Mouse (Mus musculus) heart, embryonic 11.5 days (tissue): ENCODE measurements at regions not wholly inside any gene's neighbourhood (a gene's known extent, or its start where the extent isn't known, plus 50 kb on each side); places are given as distances from the start of the nearest gene placed in this dataset.

Experiments
- ATAC-seq: fragments of 200-750 bp; cut with Nextera tagmentation; replicated peaks from 2 replicates; pipeline ENCODE4 v1.8.0; 2017; ENCODE audit warnings: moderate library complexity; ENCODE audit not compliant: insufficient number of reproducible peaks, low FRiP score, low TSS enrichment
- H3K27ac ChIP-seq: fragments of 300-500 bp; sonication (generic); 2 replicates; pipeline ENCODE4 v1.5.1; 2014; ENCODE audit warnings: mild to moderate bottlenecking, low read depth, low read length
- H3K27me3 ChIP-seq: fragments of 300-500 bp; sonication (generic); 2 replicates; pipeline ENCODE4 v1.6.1; 2014; ENCODE audit warnings: mild to moderate bottlenecking, low read length, mixed read lengths; ENCODE audit not compliant: control insufficient read depth, insufficient read depth
- H3K36me3 ChIP-seq: fragments of 300-500 bp; sonication (generic); 2 replicates; pipeline ENCODE4 v1.6.1; 2014; ENCODE audit warnings: mild to moderate bottlenecking, low read length, moderate library complexity, mixed read lengths; ENCODE audit not compliant: control insufficient read depth, insufficient read depth
- H3K4me1 ChIP-seq: fragments of 300-500 bp; sonication (generic); 2 replicates; pipeline ENCODE4 v1.6.1; 2014; ENCODE audit warnings: low read length; ENCODE audit not compliant: control insufficient read depth, insufficient read depth
- H3K4me2 ChIP-seq: fragments of 300-500 bp; sonication (generic); 2 replicates; pipeline ENCODE4 v1.6.1; 2014; ENCODE audit warnings: mild to moderate bottlenecking, moderate library complexity
- H3K4me3 ChIP-seq: fragments of 300-500 bp; sonication (generic); 2 replicates; pipeline ENCODE4 v1.5.1; 2014; ENCODE audit warnings: low read depth, low read length
- H3K9ac ChIP-seq: fragments of 300-500 bp; sonication (generic); 2 replicates; pipeline ENCODE4 v1.6.1; 2014; ENCODE audit warnings: mild to moderate bottlenecking, low read depth, low read length, moderate library complexity
- H3K9me3 ChIP-seq: fragments of 300-500 bp; sonication (generic); replicated peaks from 2 replicates; pipeline ENCODE4 v1.6.1; 2016; ENCODE audit warnings: low read length; ENCODE audit not compliant: control insufficient read depth
- WGBS: fragments of 180-500 bp; shearing (Covaris S2); extraction: QIAGEN DNeasy Blood & Tissue Kit; methylation state at CpG from one replicate; pipeline ENCODE4 v1.1.7; 2014; ENCODE audit not compliant: insufficient replicate concordance; 5-methylcytosine and 5-hydroxymethylcytosine counted together

- Histone ChIP-seq H3K9me3 (no peaks in the 10 kb centered on the region), H3K4me2 (no peak overlapping the region), H3K27me3 (no peaks in the 10 kb centered on the region), H3K36me3 (no peaks in the 10 kb centered on the region), H3K4me3 (no peak overlapping the region), H3K9ac (no peak overlapping the region), H3K27ac (no peak overlapping the region), H3K4me1 (no peaks in the 10 kb centered on the region)
- WGBS = 62% methylated on average over 3 of the region's 3 CpGs
- no peak for ATAC-seq
These were observed 686.0 kb downstream of the Nedd1 start for GRCm38 (mm10) chr10:92036176-92036575.

GRCm38 (mm10) chr10:92030221-92030620, 692.0 kb downstream of the Nedd1 start:
- Histone ChIP-seq H3K27ac (no peak overlapping the region), H3K4me3 (no peak overlapping the region), H3K27me3 (no peaks in the 10 kb centered on the region), H3K9ac (no peak overlapping the region), H3K9me3 (no peaks in the 10 kb centered on the region), H3K36me3 (no peaks in the 10 kb centered on the region), H3K4me1 (no peaks in the 10 kb centered on the region), H3K4me2 (no peak overlapping the region)
- WGBS = 77% methylated on average over 4 of the region's 4 CpGs
- no peak for ATAC-seq

GRCm38 (mm10) chr10:92024203-92024602, 698.0 kb downstream of the Nedd1 start:
- no peak for ATAC-seq
- H3K9ac ChIP-seq = no peak overlapping the region
- WGBS = 61% methylated on average over 1 of the region's 1 CpGs
- H3K4me2 ChIP-seq = no peak overlapping the region
- H3K27ac ChIP-seq = no peak overlapping the region
- H3K4me1 ChIP-seq = no peaks in the 10 kb centered on the region
- no peaks in the 10 kb centered on the region for H3K9me3 ChIP-seq
- H3K27me3 ChIP-seq = no peaks in the 10 kb centered on the region
- H3K36me3 ChIP-seq = no peaks in the 10 kb centered on the region
- no peak overlapping the region for H3K4me3 ChIP-seq

DNA sequence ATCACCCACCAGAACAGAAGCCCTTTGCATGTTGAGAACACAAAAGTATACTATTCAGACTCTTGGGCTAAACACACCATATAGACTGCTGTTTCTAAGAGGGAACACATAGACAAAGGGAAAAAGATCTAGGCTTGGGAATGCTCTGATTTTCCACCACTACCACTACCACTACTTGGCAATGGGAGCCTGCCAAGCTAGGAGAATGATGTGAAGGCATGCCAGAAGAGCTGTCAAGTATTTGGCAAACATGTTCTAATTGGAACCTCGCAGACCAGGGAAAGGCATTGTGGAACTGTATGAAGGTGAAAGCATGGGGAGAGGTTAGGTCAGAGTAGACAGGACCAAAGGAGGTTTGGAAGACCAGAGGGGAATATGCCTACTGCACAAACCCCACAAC, 701.2 kb downstream of the Nedd1 start:
- H3K27ac ChIP-seq = no peak overlapping the region
- H3K9me3 ChIP-seq = no peaks in the 10 kb centered on the region
- no peaks in the 10 kb centered on the region for H3K27me3 ChIP-seq
- 86% methylated on average over 1 of the region's 1 CpGs for WGBS
- H3K36me3 ChIP-seq = no peaks in the 10 kb centered on the region
- H3K4me2 ChIP-seq = no peak overlapping the region
- no peak overlapping the region for H3K4me3 ChIP-seq
- ATAC-seq = no peak
- no peak overlapping the region for H3K9ac ChIP-seq
- H3K4me1 ChIP-seq = no peaks in the 10 kb centered on the region

GRCm38 (mm10) chr10:92009551-92009950, 712.7 kb downstream of the Nedd1 start:
- H3K36me3 ChIP-seq = no peaks in the 10 kb centered on the region
- 55% methylated on average over 10 of the region's 10 CpGs for WGBS
- no peak overlapping the region for H3K27ac ChIP-seq
- no peak overlapping the region for H3K4me2 ChIP-seq
- no peak overlapping the region for H3K9ac ChIP-seq
- H3K9me3 ChIP-seq = no peaks in the 10 kb centered on the region
- no peak overlapping the region for H3K4me3 ChIP-seq
- H3K27me3 ChIP-seq = no peaks in the 10 kb centered on the region
- H3K4me1 ChIP-seq = no peaks in the 10 kb centered on the region
- no peak for ATAC-seq

- H3K27me3 ChIP-seq = no peaks in the 10 kb centered on the region
These were observed 714.3 kb downstream of the Nedd1 start for GRCm38 (mm10) chr10:92007891-92008290.

GRCm38 (mm10) chr10:92006467-92006866, 715.8 kb downstream of the Nedd1 start:
- Histone ChIP-seq H3K4me1 (no peaks in the 10 kb centered on the region), H3K9ac (no peak overlapping the region), H3K27ac (no peak overlapping the region), H3K27me3 (no peaks in the 10 kb centered on the region), H3K4me3 (no peak overlapping the region), H3K36me3 (no peaks in the 10 kb centered on the region), H3K4me2 (no peak overlapping the region), H3K9me3 (no peaks in the 10 kb centered on the region)
- WGBS = 69% methylated on average over 3 of the region's 3 CpGs
- no peak for ATAC-seq

More at GRCm38 (mm10) chr10:92007891-92008290, 714.3 kb downstream of the Nedd1 start:
- Histone ChIP-seq H3K4me2 (no peak overlapping the region), H3K36me3 (no peaks in the 10 kb centered on the region), H3K4me1 (no peaks in the 10 kb centered on the region), H3K9me3 (no peaks in the 10 kb centered on the region), H3K4me3 (no peak overlapping the region), H3K9ac (no peak overlapping the region), H3K27ac (no peak overlapping the region)
- no peak for ATAC-seq
- WGBS = 84% methylated on average over 2 of the region's 2 CpGs

DNA sequence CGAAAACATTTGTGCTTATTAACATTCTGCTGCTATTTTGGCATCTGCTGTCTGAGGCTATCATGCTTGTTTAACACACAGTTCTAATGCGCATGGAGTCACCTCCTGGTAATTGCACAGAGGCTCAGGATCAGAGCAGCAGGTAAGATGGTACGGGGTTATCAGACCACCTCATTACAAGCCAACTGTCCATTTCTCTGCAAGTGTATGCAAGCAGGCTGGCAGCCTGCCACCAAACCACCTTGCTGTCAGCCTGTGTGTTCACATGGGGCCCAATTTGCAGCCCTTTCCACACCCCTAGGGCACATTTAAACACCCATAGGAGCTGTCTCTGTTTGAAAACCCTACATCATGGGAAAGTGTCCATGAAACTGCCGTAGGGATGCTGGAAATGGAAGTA, 731.2 kb downstream of the Nedd1 start:
- H3K4me2 ChIP-seq = no peak overlapping the region
- no peak overlapping the region for H3K27ac ChIP-seq
- ATAC-seq = no peak
- WGBS = 71% methylated on average over 4 of the region's 4 CpGs
- H3K4me3 ChIP-seq = no peak overlapping the region
- H3K9me3 ChIP-seq = no peaks in the 10 kb centered on the region
- H3K36me3 ChIP-seq = no peaks in the 10 kb centered on the region
- H3K4me1 ChIP-seq = no peaks in the 10 kb centered on the region
- H3K9ac ChIP-seq = no peak overlapping the region
- no peaks in the 10 kb centered on the region for H3K27me3 ChIP-seq

GRCm38 (mm10) chr10:91988364-91988763, 733.9 kb downstream of the Nedd1 start:
- Histone ChIP-seq H3K27me3 (no peaks in the 10 kb centered on the region), H3K9me3 (no peaks in the 10 kb centered on the region), H3K27ac (no peak overlapping the region), H3K4me2 (no peak overlapping the region), H3K4me1 (no peaks in the 10 kb centered on the region), H3K9ac (no peak overlapping the region), H3K36me3 (no peaks in the 10 kb centered on the region), H3K4me3 (no peak overlapping the region)
- 73% methylated on average over 8 of the region's 8 CpGs for WGBS
- ATAC-seq = no peak
